Mouse (Mus musculus) limb, embryonic 14.5 days (tissue): ENCODE results near the gene Exoc6b. TPM values are rescaled to one million over a fixed set of nuclear protein-coding genes. Genes with fewer than 3 reads are reported as not detected.

ENCODE experiments used
- ATAC-seq: fragments of 200-750 bp; cut with Nextera tagmentation; 2 replicates; pipeline ENCODE4 v1.8.0; 2017; ENCODE audit warnings: low read depth, moderate number of reproducible peaks, moderate TSS enrichment; ENCODE audit not compliant: low FRiP score
- DNase-seq: peaks from one replicate; pipeline ENCODE4 v3.0.0-alpha.2; 2015; ENCODE audit warnings: low spot score
- H3K27ac ChIP-seq: fragments of 300-500 bp; sonication (generic); replicated peaks from 2 replicates; pipeline ENCODE4 v1.5.1; 2014; ENCODE audit warnings: low read depth, mild to moderate bottlenecking, low read length, moderate library complexity, mixed read lengths
- H3K27me3 ChIP-seq: fragments of 300-500 bp; sonication (generic); 2 replicates; pipeline ENCODE4 v1.6.1; 2014; ENCODE audit warnings: low read length, mixed read lengths; ENCODE audit not compliant: control insufficient read depth, insufficient read depth
- H3K36me3 ChIP-seq: fragments of 300-500 bp; sonication (generic); 2 replicates; pipeline ENCODE4 v1.6.1; 2014; ENCODE audit warnings: mild to moderate bottlenecking, low read length, moderate library complexity, mixed read lengths; ENCODE audit not compliant: control insufficient read depth, insufficient read depth
- H3K4me1 ChIP-seq: fragments of 300-500 bp; sonication (generic); 2 replicates; pipeline ENCODE4 v1.6.1; 2014; ENCODE audit warnings: antibody characterized with exemption, low read length, mixed read lengths; ENCODE audit not compliant: control insufficient read depth, insufficient read depth
- H3K4me2 ChIP-seq: fragments of 300-500 bp; sonication (generic); replicated peaks from 2 replicates; pipeline ENCODE4 v1.6.1; 2014; ENCODE audit warnings: low read depth, mild to moderate bottlenecking, low read length, moderate library complexity; ENCODE audit not compliant: severe bottlenecking
- H3K4me3 ChIP-seq: fragments of 300-500 bp; sonication (generic); replicated peaks from 2 replicates; pipeline ENCODE4 v1.5.1; 2014; ENCODE audit warnings: low read length
- H3K9ac ChIP-seq: fragments of 300-500 bp; sonication (generic); 2 replicates; pipeline ENCODE4 v1.6.1; 2014; ENCODE audit warnings: mild to moderate bottlenecking, low read depth, low read length, moderate library complexity; ENCODE audit not compliant: severe bottlenecking
- H3K9me3 ChIP-seq: fragments of 300-500 bp; sonication (generic); 2 replicates; pipeline ENCODE4 v1.6.1; 2016; ENCODE audit warnings: low read length; ENCODE audit not compliant: control insufficient read depth
- POLR2A ChIP-seq: fragments of 200-500 bp; IDR thresholded peaks from 2 replicates; pipeline ENCODE4 v1.8.0; 2012; ENCODE audit warnings: inconsistent platforms, mild to moderate bottlenecking, moderate library complexity, borderline replicate concordance; ENCODE audit not compliant: insufficient read depth, insufficient read length; ENCODE audit errors: extremely low read depth
- WGBS: fragments of 180-500 bp; shearing (Covaris S2); extraction: QIAGEN DNeasy Blood & Tissue Kit; methylation state at CpG from one replicate; pipeline ENCODE4 v1.1.7; 2014; 5-methylcytosine and 5-hydroxymethylcytosine counted together
- polyA plus RNA-seq, 2 experiments: library from polyadenylated mRNA; depleted of rRNA in 1 of 2; stranded (reverse) in 1 of 2; unstranded in 1 of 2; fragments of >200 nt; fragmentation: Nextera tagmentation in 1 of 2; extraction: Ambion mirVana in 1 of 2; gene quantifications; 2 replicates each; pipeline versions ENCODE4 v1.2.1 to v1.2.3; 2012 to 2014

Exoc6b gene
- polyA plus RNA-seq, 2 experiments: 16.1 to 40.7 TPM

DNA sequence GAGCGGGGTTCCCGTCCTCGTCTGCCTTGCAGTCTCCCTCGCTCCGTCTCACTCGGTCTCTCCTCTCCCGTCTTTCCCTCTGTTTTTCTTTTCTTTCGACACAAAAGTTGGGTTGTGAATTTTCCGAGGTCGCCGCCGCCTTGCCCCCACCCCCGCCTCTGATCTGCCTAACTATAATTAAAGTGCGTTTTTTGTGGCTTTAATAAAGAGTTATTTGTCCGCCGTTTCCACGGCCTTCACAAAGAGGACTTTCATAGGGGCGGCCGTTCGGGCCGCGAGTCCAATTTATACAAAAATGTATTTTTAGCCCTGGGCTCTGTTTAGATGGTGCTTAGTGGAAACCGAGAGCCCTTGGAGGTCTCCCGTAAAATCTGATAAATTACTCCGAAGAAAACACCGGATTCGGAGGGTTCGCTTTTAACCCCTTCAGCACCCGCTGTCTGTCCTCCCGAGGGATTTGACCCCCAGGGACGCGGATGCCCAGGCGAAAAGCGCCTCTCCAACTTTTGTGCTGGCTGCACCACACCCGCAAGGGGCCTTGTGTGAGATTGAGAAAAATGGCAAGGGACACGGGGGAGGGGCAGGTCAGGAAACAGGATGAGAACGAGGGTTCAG, 483.5 kb downstream of the Exoc6b start:
- Histone ChIP-seq H3K9ac (peak overlapping the region; percentile 64), H3K4me2 (peak overlapping the region; percentile 87), H3K9me3 (no peaks in the 10 kb centered on the region), H3K36me3 (peaks cover 7% of the 10 kb centered on the region; the same call in 1 of the 2 replicates), H3K27me3 (peaks cover 17% of the 10 kb centered on the region; the same call in 1 of the 2 replicates), H3K27ac (peak overlapping the region; percentile 81), H3K4me3 (peak overlapping the region; percentile 58), H3K4me1 (peaks cover 54% of the 10 kb centered on the region)
- peak; percentile 42 for DNase-seq
- no peak for ATAC-seq
- 2% methylated on average over 37 of the region's 37 CpGs for WGBS
- 0 out of 2 replicates have a peak, but pooled peaks have one; percentile 25 for TF ChIP-seq POLR2A

DNA sequence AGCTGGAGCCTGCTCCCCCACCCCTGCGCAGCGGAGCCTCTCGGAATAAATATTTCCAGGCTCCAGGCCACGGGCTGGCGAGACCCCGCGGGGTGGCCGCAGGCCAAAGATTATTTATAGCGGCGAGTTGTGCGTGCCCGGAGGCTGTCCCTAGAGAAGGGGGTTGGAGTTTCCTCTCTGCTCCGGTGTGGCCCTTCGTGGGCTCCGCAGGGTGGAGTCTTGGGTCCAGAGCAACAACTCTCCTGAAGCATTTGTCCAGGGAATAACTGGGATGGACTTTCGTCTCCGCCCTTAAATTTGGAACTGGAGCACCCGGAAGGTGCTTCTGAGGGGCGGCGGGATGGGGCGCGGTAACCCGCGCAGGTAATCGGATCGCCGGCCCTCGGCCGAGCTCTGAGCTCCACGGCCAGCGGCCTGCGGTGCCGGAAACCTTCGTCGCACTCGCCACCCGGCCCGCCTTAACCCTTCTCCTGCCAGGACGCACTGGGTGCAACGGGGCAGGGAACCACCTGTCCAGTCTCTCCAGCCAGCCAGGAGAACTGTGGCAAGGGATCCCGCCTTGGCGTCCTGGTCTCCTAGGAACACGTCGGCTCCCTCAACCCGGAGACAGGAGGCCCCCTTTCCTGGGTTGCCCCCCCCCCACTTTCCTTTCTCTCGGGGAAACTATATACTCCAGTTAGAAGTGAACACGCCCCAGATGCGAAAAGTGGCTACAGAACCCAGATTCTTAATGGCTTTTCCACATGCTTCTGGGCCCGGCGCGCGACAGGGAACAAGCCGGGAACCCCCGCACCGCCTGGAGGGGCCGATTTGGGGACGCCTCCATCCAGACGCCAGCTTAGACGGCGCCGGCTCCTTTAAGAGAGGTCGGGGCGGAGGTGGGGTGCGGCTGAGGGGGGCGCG, 484.3 kb downstream of the Exoc6b start:
- H3K4me3 ChIP-seq: peak overlapping the region; percentile 58
- H3K4me2 ChIP-seq: peak overlapping the region; percentile 87
- no peaks in the 10 kb centered on the region for H3K9me3 ChIP-seq
- H3K27ac ChIP-seq: peak overlapping the region; percentile 81
- peaks cover 16% of the 10 kb centered on the region; the same call in 1 of the 2 replicates for H3K27me3 ChIP-seq
- WGBS: under 1% methylated on average over 65 of the region's 66 CpGs
- ATAC-seq: peak; percentile 21
- H3K9ac ChIP-seq: peak overlapping the region; percentile 64
- H3K36me3 ChIP-seq: peaks cover 12% of the 10 kb centered on the region; the same call in 1 of the 2 replicates
- H3K4me1 ChIP-seq: peaks cover 54% of the 10 kb centered on the region
- peak; percentile 70 for DNase-seq
- TF ChIP-seq POLR2A: no peak

DNA sequence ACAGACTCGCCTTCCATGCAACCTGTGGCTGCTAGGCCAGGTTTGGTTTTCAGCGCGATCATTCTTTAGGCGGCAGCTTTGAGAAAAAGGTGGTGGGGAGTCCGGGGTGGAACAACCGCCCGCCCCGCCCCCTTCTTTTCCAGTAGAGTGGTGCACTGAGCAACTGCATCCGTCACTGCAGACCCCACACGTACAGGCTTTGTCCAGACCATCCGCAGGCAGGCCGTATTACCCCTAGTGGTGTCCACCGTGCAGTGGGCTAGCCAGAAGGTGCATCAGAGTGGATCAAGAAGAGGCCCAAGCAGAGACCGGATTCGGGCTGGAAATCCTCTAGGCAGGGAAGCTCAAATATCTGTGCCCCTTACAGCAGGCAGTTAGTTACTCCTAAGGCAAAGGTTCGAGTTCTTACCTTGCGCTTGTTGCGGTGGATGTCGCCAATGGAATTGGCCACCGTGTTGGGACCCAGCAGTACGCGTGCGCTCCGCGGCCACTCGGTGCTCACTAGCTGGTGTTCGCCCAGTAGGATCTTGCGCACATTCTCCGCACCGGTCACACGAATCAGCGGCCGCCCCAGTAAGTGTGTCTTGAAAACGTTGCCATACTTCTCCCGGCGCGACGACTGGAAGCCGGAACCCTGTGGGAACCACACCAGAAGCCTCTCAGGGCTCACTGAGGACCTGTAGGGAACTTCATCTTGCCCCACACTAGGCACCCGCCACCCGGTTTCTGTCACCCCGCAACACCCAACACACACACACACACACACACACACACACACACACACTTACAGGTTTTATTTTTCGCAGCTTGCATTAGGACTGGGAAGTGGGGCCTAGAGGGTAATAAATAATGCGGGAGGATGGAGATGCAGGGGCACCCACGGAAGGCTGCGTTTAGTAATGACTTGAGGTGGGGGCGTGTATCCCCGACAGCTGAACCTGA, 485.2 kb downstream of the Exoc6b start:
- ATAC-seq (no peak), DNase-seq (peak; percentile 31)
- Histone ChIP-seq H3K9me3 (no peaks in the 10 kb centered on the region), H3K27me3 (peaks cover 10% of the 10 kb centered on the region; the same call in 1 of the 2 replicates), H3K4me3 (peak overlapping the region; percentile 58), H3K4me2 (peak overlapping the region; percentile 87), H3K36me3 (peaks cover 12% of the 10 kb centered on the region; the same call in 1 of the 2 replicates), H3K4me1 (peaks cover 52% of the 10 kb centered on the region), H3K9ac (peak overlapping the region; percentile 64), H3K27ac (peak overlapping the region; percentile 81)
- no peak for TF ChIP-seq POLR2A
- WGBS: under 1% methylated on average over 48 of the region's 48 CpGs

GRCm38 (mm10) chr6:84583371-84583770, 485.9 kb downstream of the Exoc6b start:
- peak overlapping the region; percentile 87 for H3K4me2 ChIP-seq
- no peaks in the 10 kb centered on the region for H3K9me3 ChIP-seq
- peak overlapping the region; percentile 64 for H3K9ac ChIP-seq
- H3K27ac ChIP-seq: peak overlapping the region; percentile 81
- H3K4me3 ChIP-seq: peak overlapping the region; percentile 58
- H3K4me1 ChIP-seq: peaks cover 59% of the 10 kb centered on the region
- peaks cover 17% of the 10 kb centered on the region for H3K36me3 ChIP-seq
- WGBS: under 1% methylated on average over 26 of the region's 26 CpGs
- ATAC-seq (peak; percentile 67), DNase-seq (peak; percentile 84)
- TF ChIP-seq POLR2A: no peak
- H3K27me3 ChIP-seq: peaks cover 10% of the 10 kb centered on the region; the same call in 1 of the 2 replicates

- no peaks in the 10 kb centered on the region for H3K9me3 ChIP-seq
- H3K27ac ChIP-seq: peak overlapping the region; percentile 81
- WGBS: 35% methylated on average over 5 of the region's 5 CpGs
- peaks cover 62% of the 10 kb centered on the region for H3K4me1 ChIP-seq
- peak overlapping the region; percentile 87 for H3K4me2 ChIP-seq
- H3K27me3 ChIP-seq: peaks cover 10% of the 10 kb centered on the region; the same call in 1 of the 2 replicates
- ATAC-seq (no peak), DNase-seq (no peak)
- no peak for TF ChIP-seq POLR2A
- peaks cover 19% of the 10 kb centered on the region for H3K36me3 ChIP-seq
- peak overlapping the region; percentile 58 for H3K4me3 ChIP-seq
- H3K9ac ChIP-seq: peak overlapping the region; percentile 36
Observed at GRCm38 (mm10) chr6:84582826-84583225, 486.5 kb downstream of the Exoc6b start.
